Mouse (Mus musculus): ENCODE results near the gene Prps2.
"Not testable (repeated sequence)": the region's sequence is repeated elsewhere in the genome, so short reads cannot be mapped to it uniquely, and the experiment has no call there.

The Prps2 gene

DNA sequence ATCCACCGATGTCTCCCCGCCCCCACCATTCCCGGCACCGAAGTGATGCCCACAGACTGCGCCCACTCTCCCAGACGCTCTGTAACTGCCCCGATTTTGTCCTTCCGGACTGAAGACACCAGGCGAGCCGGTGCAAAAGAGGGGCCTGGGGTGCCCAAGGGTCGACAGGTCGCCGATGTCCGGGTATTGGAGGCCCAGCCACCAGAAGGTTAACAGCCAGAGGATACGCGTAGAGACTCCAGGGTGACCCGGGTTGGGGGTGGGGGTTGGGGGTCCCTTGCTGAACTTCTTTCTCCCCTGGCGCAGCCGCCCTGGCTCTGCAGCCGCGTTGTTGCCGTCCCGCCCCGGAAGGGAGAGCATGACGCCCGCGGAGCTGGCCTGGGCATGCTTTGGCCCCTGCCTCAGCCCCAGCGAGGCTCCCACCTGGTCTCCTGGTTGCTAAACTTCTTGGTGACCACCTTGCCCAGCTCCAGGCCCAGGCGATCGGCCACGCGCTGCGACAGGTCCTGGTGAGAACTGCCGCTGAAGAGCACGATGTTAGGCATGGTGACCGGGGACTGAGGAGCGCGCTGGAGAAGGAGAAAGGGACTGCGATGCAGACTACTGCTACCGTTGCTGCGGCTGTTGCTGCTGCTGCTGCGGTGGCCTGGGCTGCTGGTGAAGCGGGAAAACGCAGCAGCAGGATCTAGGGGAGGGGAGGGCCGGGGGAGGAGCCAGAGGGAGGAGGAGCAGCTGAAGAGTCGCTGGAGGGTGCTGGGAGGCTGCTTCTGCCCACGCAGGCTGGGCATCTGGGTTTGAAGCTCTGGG lies at the start of gene Prps2:
Gene Prps2 (minus strand): TSS at position 703 of the 807 bp plus-strand sequence.
- DNase-seq (ENCODE audit: inconsistent ontology term): peak; percentile 67

DNA sequence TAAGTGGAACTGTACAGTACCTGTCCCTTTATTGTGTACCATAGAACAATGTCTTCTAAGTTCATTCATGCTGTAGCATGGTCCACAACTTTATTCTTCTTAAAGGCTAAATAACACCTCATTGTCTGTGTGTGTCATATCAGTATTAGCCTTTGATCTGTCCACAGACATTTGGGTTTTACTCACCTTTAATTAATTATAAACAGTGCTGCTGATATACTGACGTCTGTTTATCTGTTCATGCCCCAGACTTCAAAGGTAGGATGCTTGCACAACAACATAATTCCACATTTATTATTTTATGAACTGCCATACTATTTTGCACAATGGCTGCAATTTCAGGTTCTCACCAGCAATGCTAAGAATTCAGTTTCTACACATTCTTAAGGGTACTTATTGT lies 35.1 kb upstream of the Prps2 start:
- DNase-seq (ENCODE audit: inconsistent ontology term): no peak

DNA sequence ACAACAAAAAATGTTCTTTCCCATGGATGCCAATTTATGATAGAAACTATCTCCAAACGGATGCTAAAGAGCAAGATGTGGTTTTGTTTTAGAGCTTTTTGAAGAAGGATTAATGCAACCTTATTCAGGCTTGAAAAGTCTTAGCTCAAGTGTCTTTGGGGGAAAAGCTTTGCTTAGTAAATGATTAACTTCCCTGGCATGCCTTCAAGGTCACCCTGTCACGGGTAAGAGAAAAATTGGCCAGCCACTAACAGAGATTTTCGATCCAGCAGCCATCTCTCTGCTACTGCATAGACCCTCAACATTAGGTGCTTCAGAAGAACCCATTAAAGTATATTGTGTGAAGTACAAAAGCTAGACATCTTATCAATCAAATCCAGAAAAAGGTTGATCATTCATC lies 12.4 kb upstream of the Prps2 start:
- DNase-seq (ENCODE audit: inconsistent ontology term): no peak

DNA sequence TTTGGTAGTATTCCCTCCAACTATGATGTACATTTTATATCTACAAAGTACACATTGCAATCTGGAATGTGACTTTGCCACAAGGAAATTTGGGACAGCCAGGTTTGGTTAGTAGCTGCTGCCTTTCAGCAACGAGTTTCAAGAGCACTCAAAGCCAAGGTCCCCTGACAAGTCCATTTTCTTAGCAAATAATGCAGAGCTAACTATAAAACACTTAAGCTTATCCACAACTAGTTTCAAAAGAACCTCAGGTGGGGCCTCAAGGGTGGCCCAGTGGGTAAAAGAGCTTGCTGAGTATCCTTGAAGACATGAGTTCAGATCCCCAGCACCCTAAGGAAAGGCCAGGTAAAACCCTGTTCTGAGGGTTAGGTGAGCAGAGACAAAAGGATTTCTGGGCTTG lies 4.1 kb upstream of the Prps2 start:
- no peak for DNase-seq (ENCODE audit: inconsistent ontology term)

- DNase-seq (ENCODE audit: inconsistent ontology term): no peak
Measured at GRCm38 (mm10) chrX:167382854-167383186, 271 bp upstream of the Prps2 start.

DNA sequence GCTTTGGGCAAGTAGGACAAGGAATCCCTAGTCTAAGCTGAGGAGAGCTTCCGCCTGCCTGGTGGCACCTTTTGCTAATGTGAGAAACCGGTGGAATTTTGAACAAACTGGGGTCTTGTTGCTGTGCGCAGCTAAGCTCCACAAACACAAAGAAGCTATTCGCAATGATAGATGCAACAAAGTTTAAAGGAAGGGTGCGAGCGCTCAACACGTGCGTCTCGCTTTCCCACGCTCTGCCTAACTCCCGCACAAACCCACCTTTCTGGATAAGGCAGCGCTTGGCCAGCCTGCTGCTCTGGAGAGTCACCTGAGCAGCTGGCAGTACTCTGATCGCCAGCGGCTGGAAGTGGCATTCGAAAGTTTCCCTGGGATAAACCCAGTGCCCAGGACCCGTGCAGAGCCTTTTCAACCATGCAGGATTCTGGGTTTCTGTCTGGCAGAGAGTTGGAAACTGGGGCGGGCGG lies 934 bp downstream of the Prps2 start:
- no peak for DNase-seq (ENCODE audit: inconsistent ontology term)

DNA sequence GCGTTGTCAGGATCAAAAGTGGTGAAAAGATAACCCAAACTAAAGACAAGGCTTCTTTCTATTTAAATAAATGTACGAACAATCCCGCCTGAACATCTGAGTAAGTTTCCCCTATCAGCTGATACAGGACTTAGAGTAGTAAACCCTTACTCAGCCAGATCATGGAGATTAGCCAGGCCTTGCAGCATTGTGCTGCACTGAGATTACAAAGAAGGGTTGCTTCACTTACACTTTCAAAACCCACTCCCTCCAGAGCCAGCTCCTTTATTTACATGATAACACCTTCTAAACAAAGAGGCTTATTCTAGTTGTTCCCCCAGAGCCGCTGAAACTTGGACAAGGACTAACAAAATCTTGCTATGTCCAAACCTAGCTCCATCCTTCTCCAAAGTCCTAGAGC lies 2.5 kb downstream of the Prps2 start:
- no peak for DNase-seq (ENCODE audit: inconsistent ontology term)

GRCm38 (mm10) chrX:167361231-167361630 lies 21.3 kb downstream of the Prps2 start:
- DNase-seq (ENCODE audit: inconsistent ontology term): not testable (repeated sequence)

GRCm38 (mm10) chrX:167359704-167360103 lies 22.8 kb downstream of the Prps2 start:
- no peak for DNase-seq (ENCODE audit: inconsistent ontology term)

GRCm38 (mm10) chrX:167357415-167357814 lies 25.1 kb downstream of the Prps2 start:
- DNase-seq (ENCODE audit: inconsistent ontology term): peak; percentile 10

DNA sequence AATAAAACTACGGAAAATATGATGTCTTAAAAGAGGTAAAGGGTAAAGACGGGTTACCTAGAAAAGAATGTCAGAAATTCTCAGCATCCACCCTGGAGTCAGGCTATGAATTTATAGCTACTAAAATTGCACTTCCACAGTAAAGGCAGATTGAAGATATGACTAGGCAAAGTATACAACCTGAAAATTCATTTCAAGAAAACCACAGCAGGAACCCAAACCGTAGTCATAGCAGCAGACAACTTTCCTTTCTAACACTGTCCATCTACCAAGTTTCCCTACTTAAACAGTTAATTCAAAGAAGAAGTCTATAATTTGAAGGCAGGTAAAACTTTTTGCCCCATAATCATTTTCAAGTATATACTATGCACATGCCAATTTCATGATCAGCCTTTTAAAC lies 26.6 kb downstream of the Prps2 start:
- no peak for DNase-seq (ENCODE audit: inconsistent ontology term)

GRCm38 (mm10) chrX:167353617-167354016 lies 28.9 kb downstream of the Prps2 start:
- no peak for DNase-seq (ENCODE audit: inconsistent ontology term)

- DNase-seq (ENCODE audit: inconsistent ontology term): no peak
Measured at GRCm38 (mm10) chrX:167346440-167346839, 36.1 kb downstream of the Prps2 start.

DNA sequence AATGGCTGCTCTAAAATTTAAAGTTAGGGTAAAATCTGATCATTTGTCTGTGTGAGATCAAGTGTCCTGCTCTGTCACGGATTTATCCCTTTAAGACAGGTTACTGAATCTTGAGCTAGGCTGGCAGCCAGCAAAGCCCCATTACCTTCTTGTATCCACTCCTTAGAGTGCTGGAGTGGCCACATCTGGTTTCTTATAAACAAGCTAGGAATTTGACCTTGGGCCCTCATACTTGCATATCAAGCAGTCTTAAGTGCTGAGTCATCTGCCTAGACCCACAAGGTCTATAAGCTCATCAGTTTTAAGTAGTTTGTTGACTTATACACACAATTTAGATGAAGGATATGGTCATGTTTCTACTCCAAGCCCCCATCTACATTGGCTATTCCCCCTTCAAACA lies 38.2 kb downstream of the Prps2 start:
- DNase-seq (ENCODE audit: inconsistent ontology term): no peak

DNA sequence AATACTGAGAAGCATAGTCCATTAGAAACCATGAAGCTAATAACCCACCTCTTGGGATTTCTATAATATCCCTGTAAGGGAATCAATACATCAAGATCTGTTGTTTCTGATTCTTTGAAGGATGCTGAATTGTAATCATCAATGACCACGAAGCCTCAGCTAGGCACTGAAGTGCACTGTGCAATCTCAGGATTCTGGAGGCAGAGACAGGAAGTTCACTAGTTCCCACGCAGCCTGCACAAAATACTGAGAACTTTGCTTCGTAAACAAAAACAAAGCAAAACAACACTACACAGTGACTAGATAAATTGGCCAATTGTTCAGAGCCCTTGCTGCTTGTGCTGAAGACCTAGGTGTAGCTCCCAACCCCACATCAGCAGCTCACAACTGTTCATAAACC lies 40.7 kb downstream of the Prps2 start:
- DNase-seq (ENCODE audit: inconsistent ontology term): no peak

DNA sequence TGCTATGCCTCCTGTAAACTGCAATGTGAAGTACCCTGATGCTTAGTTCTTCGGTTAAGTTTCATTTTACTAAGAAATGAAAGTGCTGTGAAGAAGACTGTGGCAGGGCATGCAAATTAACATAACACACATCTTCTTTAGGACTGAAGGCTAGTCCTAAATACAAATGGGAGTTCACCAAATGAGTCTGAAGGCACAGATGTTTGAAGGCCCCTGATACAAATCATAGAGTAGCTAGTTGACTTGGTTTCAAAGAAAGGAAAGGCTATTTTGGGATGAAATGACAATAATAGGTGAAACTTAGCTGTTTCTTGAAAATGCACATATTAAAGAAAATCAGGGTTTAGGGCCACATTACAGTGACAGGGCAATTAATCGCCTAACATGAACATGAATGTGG lies 42.4 kb downstream of the Prps2 start:
- no peak for DNase-seq (ENCODE audit: inconsistent ontology term)

- no peak for DNase-seq (ENCODE audit: inconsistent ontology term)
Measured at GRCm38 (mm10) chrX:167337990-167338389, 44.6 kb downstream of the Prps2 start.

GRCm38 (mm10) chrX:167334571-167334970 lies 48.0 kb downstream of the Prps2 start:
- no peak for DNase-seq (ENCODE audit: inconsistent ontology term)

- peak; percentile 22 for DNase-seq (ENCODE audit: inconsistent ontology term)
Measured at GRCm38 (mm10) chrX:167332607-167333006, 49.9 kb downstream of the Prps2 start.

GRCm38 (mm10) chrX:167330993-167331392 lies 51.6 kb downstream of the Prps2 start:
- no peak for DNase-seq (ENCODE audit: inconsistent ontology term)

GRCm38 (mm10) chrX:167330399-167330798 lies 52.1 kb downstream of the Prps2 start, which contains the start of gene Tlr7:
Gene Tlr7 (minus strand): TSS chrX:167330558.
- no peak for DNase-seq (ENCODE audit: inconsistent ontology term)

DNA sequence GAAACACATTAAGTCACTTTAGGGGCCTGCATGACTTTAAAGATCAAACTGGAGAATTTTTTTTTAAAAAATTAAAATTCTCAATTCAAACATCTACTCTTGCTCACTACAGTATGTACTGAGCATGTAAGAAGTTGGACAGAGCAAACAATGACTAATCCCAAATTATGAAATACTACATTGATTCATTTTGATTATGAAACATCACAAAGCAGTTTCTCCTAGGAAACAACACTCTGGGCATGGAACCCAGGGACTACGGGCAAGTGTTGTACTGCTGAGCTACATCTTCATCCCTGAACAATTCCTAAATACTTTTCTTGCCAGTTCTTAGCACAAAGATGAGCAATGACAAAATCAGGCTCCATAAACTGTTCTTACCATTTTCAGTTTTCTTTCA lies 52.9 kb downstream of the Prps2 start:
- no peak for DNase-seq (ENCODE audit: inconsistent ontology term)

DNA sequence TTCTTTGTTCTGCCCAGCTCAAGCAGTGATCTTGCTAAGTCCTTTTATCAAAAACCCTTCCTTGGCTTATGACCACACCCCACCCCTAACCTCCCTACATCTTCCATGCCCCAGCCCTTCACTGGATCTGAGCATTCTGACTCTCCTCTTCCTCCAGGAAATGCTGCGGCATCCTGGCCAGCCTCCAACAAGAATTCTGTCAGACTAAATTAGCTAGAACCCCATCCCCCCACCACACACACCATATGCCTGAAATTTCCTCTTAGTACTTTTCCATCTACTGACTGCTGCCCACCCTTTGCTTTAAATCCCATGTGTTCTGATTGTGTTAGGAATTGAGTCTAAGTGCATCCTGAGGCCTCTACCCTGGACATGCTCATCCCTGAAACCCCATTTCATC lies 53.5 kb downstream of the Prps2 start:
- DNase-seq (ENCODE audit: inconsistent ontology term): no peak

- no peak for DNase-seq (ENCODE audit: inconsistent ontology term)
Measured at GRCm38 (mm10) chrX:167328519-167328918, 54.0 kb downstream of the Prps2 start.

All from Muller cell, postnatal 12 days (primary cell).